8 mouse cellular contexts compared by ENCODE assay signal in the genomic region with DNA sequence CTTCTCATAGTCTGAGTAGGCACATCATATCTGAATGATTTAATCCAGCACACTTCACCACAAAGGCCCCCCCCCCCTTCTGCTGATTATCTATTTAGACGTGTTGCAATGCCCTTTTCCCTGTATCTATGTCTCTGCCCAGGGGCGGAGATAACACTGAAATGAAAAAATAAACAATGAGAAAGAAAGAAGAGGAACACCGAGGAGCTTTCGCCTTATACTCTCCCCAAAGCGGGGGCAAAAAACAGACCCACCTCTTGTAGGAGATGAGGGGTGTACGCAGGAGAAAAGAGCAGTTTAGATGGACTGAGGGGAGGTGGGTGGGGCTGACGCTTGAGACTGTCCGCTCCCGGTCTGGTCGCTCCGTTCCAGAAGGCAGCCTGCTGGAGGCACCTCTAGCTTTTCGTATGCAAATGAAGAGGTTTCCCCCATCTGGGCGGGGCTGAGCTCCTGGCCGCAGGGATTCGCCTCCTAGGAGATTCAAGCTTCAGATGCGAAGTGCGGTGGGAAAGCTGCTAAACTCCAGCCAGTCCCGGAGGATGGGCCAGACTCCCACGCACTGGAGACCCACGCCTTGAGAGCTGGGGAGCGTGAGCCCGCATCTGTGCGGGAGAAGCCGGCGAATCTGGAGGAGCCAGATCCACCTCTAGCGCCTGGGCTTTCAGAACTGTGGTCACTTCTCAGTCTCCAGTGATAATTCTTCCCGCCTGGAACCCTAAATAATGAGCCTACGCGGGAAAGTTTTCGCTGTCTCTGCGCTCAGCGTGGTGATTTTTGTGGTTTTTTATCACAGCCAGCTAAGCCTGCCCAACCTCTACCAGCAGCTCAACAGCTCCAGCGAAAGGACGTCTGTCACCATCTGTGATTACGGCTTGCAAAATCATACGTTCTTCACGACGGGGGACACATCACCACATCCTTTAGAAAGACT. TPM values are rescaled to one million over a fixed set of nuclear protein-coding genes. Genes with fewer than 3 reads are reported as not detected.
DNase-seq lines count a peak whose midpoint lies in the region; ATAC-seq and TF ChIP-seq lines count a peak whose summit lies in the region.

No protein-coding gene starts in this region.

- H3K4me2 ChIP-seq in embryonic facial prominence, embryonic 12.5 days (replicated peaks), result peak overlapping the region; percentile 92
- H3K4me2 ChIP-seq in liver, embryonic 13.5 days, result peak overlapping the region; percentile 71

- DNase-seq in 3T3-L1 (ENCODE audit: low read depth, low spot score), result peak; percentile 90
- DNase-seq in Patski (ENCODE audit: low read depth, low spot score), result no peak
- DNase-seq in heart, adult 9 months (ENCODE audit: low spot score in 2 of 2), result peak; percentile 62 to 65
- peak; percentile 73 for DNase-seq in kidney, adult 9 months
- peak; percentile 25 for DNase-seq in liver, embryonic 13.5 days
- peak; percentile 37 for DNase-seq in naive thymus-derived CD4-positive, alpha-beta T cell, adult 2 months (ENCODE audit: low read depth)
- DNase-seq in testis, postnatal 10 days (ENCODE audit: low spot score), result peak; percentile 63

- H3K27ac ChIP-seq in embryonic facial prominence, embryonic 12.5 days, result no peak overlapping the region
- no peak overlapping the region for H3K27ac ChIP-seq in liver, embryonic 13.5 days

- no peaks in the 10 kb centered on the region for H3K27me3 ChIP-seq in Patski
- peaks cover 18% of the 10 kb centered on the region for H3K27me3 ChIP-seq in embryonic facial prominence, embryonic 12.5 days
- H3K27me3 ChIP-seq in liver, embryonic 13.5 days, result peaks cover 59% of the 10 kb centered on the region

- peaks cover 19% of the 10 kb centered on the region for H3K4me1 ChIP-seq in embryonic facial prominence, embryonic 12.5 days
- peaks cover 23% of the 10 kb centered on the region for H3K4me1 ChIP-seq in liver, embryonic 13.5 days (replicated peaks)

- H3K9ac ChIP-seq in embryonic facial prominence, embryonic 12.5 days, result peak overlapping the region; percentile 41
- peak overlapping the region; percentile 29; the same call in 1 of the 2 replicates for H3K9ac ChIP-seq in liver, embryonic 13.5 days

- POLR2A ChIA-PET in Patski (lab: Charles Lee), result interaction anchor here (0.7 to 1.0 kb wide), 5 partner anchors 10 to 84 kb away, joined by 3 to 5 read pairs (median 4); a partner anchor contains a TSS

- no peaks in the 10 kb centered on the region for H3K9me3 ChIP-seq in embryonic facial prominence, embryonic 12.5 days
- no peaks in the 10 kb centered on the region for H3K9me3 ChIP-seq in liver, embryonic 13.5 days (replicated peaks)

- ATAC-seq in Patski, result peak; percentile 77
- ATAC-seq in embryonic facial prominence, embryonic 12.5 days (ENCODE audit: insufficient number of reproducible peaks, insufficient read depth, low FRiP score, low TSS enrichment), result 0 out of 2 replicates have a peak, but pooled peaks have one; percentile 60
- ATAC-seq in liver, embryonic 13.5 days (ENCODE audit: low read depth), result peak; percentile 67

- TF ChIP-seq CTCF in Patski (IDR thresholded peaks at IDR 0.05), result no peak

- CTCF ChIA-PET in Patski (lab: Charles Lee), result interaction anchor here (0.9 to 2.1 kb wide), 5 partner anchors 11 to 73 kb away, joined by 3 to 8 read pairs (median 4); a partner anchor contains a TSS

- H3K4me3 ChIP-seq in embryonic facial prominence, embryonic 12.5 days, result peak overlapping the region; percentile 44
- peak overlapping the region; percentile 53 for H3K4me3 ChIP-seq in liver, embryonic 13.5 days (replicated peaks)

- no peaks in the 10 kb centered on the region for H3K36me3 ChIP-seq in embryonic facial prominence, embryonic 12.5 days
- H3K36me3 ChIP-seq in liver, embryonic 13.5 days, result no peaks in the 10 kb centered on the region

- WGBS in embryonic facial prominence, embryonic 12.5 days, result under 1% methylated on average over 38 of the region's 38 CpGs
- under 1% methylated on average over 38 of the region's 38 CpGs for WGBS in liver, embryonic 13.5 days (ENCODE audit: insufficient replicate concordance)

- in situ Hi-C loops in Patski (cut with MboI; ENCODE audit: low pct_unique_long_range_greater_than_20kb), result loop anchor here (5.0 kb wide), 1 partner anchor 65 kb away; no protein-coding TSS in a partner anchor

RNA-seq across cellular contexts. Expression of a gene that starts 57.9 kb away (rescaled TPM):
- polyA plus RNA-seq in Patski (2021), result 71.2 TPM
- polyA plus RNA-seq in embryonic facial prominence, embryonic 12.5 days (2016; fragmentation: Nextera tagmentation; extraction: Ambion mirVana), result 2.1 and 2.9 TPM in 2 replicates
- polyA plus RNA-seq in liver, embryonic 13.5 days (2015; fragmentation: Nextera tagmentation; extraction: Ambion mirVana), result 0.77 and 1.3 TPM in 2 replicates

Comparison
In these comparisons a context has a peak if more than half of its experiments do, and no peak if none do; other contexts are left out.
1. RNA of a gene that starts 57.9 kb away (polyA plus RNA-seq): 71.2 TPM in Patski (single experiment); 2.1 to 2.9 TPM in embryonic facial prominence, embryonic 12.5 days and 0.77 to 1.3 TPM in liver, embryonic 13.5 days; every median in the first group is over 10 times any median in the second.
2. Peak in every context shown above with its lines, with median percentiles within 50 percentile points of each other: ATAC-seq.